Mouse (Mus musculus): ENCODE data around the gene Sacs.

The Sacs gene

GRCm38 (mm10) chr14:61237101-61237654 lies 98.9 kb downstream of the Sacs start:
- DNase-seq (ENCODE audit: low spot score in 2 of 2): no peak

- DNase-seq (ENCODE audit: low spot score in 2 of 2): no peak
These were observed 100.5 kb downstream of the Sacs start for GRCm38 (mm10) chr14:61238751-61239150.

GRCm38 (mm10) chr14:61242611-61243010 lies 104.4 kb downstream of the Sacs start:
- DNase-seq (ENCODE audit: low spot score in 2 of 2): peak in 1 of 2 experiments; percentile 61

GRCm38 (mm10) chr14:61246444-61246843 lies 108.2 kb downstream of the Sacs start:
- no peak for DNase-seq (ENCODE audit: low spot score in 2 of 2)

- no peak for DNase-seq (ENCODE audit: low spot score in 2 of 2)
These were observed 114.5 kb downstream of the Sacs start for GRCm38 (mm10) chr14:61252596-61253388.

- no peak for DNase-seq (ENCODE audit: low spot score in 2 of 2)
These were observed 120.1 kb downstream of the Sacs start, which contains the start of gene Sgcg for GRCm38 (mm10) chr14:61258352-61258751. Sgcg (minus strand) TSS chr14:61258490.

GRCm38 (mm10) chr14:61259084-61259483 lies 120.8 kb downstream of the Sacs start:
- DNase-seq (ENCODE audit: low spot score in 2 of 2): no peak

GRCm38 (mm10) chr14:61267908-61268475 lies 129.7 kb downstream of the Sacs start:
- DNase-seq (ENCODE audit: low spot score in 2 of 2): no peak

- DNase-seq (ENCODE audit: low spot score in 2 of 2): no peak
These were observed 136.3 kb downstream of the Sacs start for GRCm38 (mm10) chr14:61274414-61275198.

- peak; percentile 15 to 64 for DNase-seq (ENCODE audit: low spot score in 2 of 2)
These were observed 139.0 kb downstream of the Sacs start for GRCm38 (mm10) chr14:61277285-61277684.

- no peak for DNase-seq (ENCODE audit: low spot score in 2 of 2)
These were observed 140.5 kb downstream of the Sacs start for GRCm38 (mm10) chr14:61278676-61279300.

GRCm38 (mm10) chr14:61288606-61289286 lies 150.5 kb downstream of the Sacs start:
- DNase-seq (ENCODE audit: low spot score in 2 of 2): no peak

Data from thymus, postnatal 10 days (tissue).